Mouse (Mus musculus): ENCODE data around the gene Olfr464.
"Not testable (repeated sequence)": the region's sequence is repeated elsewhere in the genome, so short reads cannot be mapped to it uniquely, and the experiment has no call there.

Olfr464 gene

DNA sequence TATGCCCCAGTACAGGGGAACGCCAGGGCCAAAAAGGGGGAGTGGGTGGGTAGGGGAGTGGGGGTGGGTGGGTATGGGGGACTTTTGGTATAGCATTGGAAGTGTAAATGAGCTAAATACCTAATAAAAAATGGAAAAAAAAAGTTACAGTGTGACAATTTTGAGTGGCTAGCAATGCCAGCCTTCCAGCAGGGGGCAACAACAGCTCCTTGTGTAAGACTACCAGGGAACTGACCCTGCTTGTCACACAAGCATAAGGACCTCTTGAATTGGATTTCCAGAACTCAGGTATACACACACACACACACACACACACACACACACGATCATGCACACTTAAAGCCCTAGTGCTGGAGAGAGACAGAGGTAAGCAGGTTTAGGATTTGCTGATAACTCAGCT, 53.9 kb downstream of the Olfr464 start:
- DNase-seq (ENCODE audit: low spot score): not testable (repeated sequence)

Data from layer of hippocampus, adult 9-10 months (tissue).